In the genomic region with DNA sequence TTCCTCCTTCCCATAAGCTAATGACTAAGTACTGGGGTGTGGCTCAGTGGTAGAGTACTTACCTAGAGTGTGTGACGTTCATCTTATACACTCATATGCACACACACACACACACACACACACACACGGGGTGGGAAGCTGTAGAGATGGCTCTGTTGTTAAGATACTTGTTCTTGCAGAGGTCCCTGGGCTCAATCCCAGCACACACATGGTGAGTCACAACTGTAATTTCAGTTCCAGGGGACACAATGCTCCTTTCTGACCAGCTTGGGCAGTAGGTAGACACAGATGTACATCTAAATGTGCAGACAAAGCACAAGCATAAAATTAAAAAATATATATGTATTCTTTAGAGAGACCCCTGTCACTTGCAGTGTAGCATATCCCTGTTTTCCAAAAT, we compare ENCODE assay signal across 21 mouse cellular contexts. TPM values are rescaled to one million over a fixed set of nuclear protein-coding genes. Genes with fewer than 3 reads are reported as not detected.
DNase-seq lines count a peak whose midpoint lies in the region; TF ChIP-seq lines count a peak whose summit lies in the region.
"Had no signal": no experiment of that assay in that cellular context is flagged by ENCODE, and none has a peak within 500 bp of the region (broad histone marks: within the 10 kb centered on the region; RNA-seq: fewer than 3 reads in every experiment).

No protein-coding gene starts in this region.

- H3K4me3 ChIP-seq in layer of hippocampus, adult 2 months: no peak overlapping the region
- H3K4me3 ChIP-seq: embryonic facial prominence, embryonic 13.5 days; embryonic facial prominence, embryonic 15.5 days; erythroblast, embryonic 14.5 days; forebrain, embryonic 10.5 days; forebrain, embryonic 12.5 days had no signal

- 0 out of 2 replicates have a peak overlapping the region, but pooled peaks have one; percentile 6 for H3K27ac ChIP-seq in layer of hippocampus, adult 2 months
- H3K27ac ChIP-seq: embryonic facial prominence, embryonic 13.5 days; embryonic facial prominence, embryonic 15.5 days; forebrain, embryonic 10.5 days; forebrain, embryonic 12.5 days had no signal

- no peak for DNase-seq in layer of hippocampus, adult 2 months (ENCODE audit: low spot score in 2 of 2)
- DNase-seq in layer of hippocampus, postnatal 10 days (ENCODE audit: low spot score in 2 of 2): no peak
- peak; percentile 20 for DNase-seq in NIH3T3 (ENCODE audit: low read depth)
- DNase-seq in gastrocnemius, postnatal 25 days: no peak
- DNase-seq in urinary bladder, postnatal 14 days (ENCODE audit: low spot score): no peak
- DNase-seq: adrenal gland, adult 8-10 months; adrenal gland, postnatal 14 days; B cell, adult 2 months; cerebellum, adult 11-12 months; cerebellum, adult 8-10 months; cerebellum, adult 9-11 months; cerebellum, postnatal 14 days; cerebellum, postnatal 36 days; embryo, embryonic 11 days had no signal

- TF ChIP-seq CTCF in layer of hippocampus, adult 2 months (conservative IDR thresholded peaks at IDR 0.05): no peak

RNA-seq across cellular contexts. Expression of a gene that starts 5.4 kb away (rescaled TPM):
- 10 to 100 TPM; 54.0 to 57.7 TPM for total RNA-seq in layer of hippocampus, adult 2 months (2021)
- total RNA-seq in layer of hippocampus, postnatal 10 days (2021): 10 to 100 TPM; 84.1 to 93.2 TPM
- total RNA-seq in gastrocnemius, postnatal 25 days (2021): under 1 TPM; 0.16 to 0.26 TPM
- total RNA-seq: CH12.LX; common myeloid progenitor, adult 5-6 weeks had no signal

Comparison
In these comparisons a context has a peak if more than half of its experiments do, and no peak if none do; other contexts are left out.
1. RNA of a gene that starts 5.4 kb away (total RNA-seq): 84.1 to 93.2 TPM in layer of hippocampus, postnatal 10 days and 54.0 to 57.7 TPM in layer of hippocampus, adult 2 months; 0.16 to 0.26 TPM in gastrocnemius, postnatal 25 days; every median in the first group is over 10 times any median in the second.